In the genomic region with DNA sequence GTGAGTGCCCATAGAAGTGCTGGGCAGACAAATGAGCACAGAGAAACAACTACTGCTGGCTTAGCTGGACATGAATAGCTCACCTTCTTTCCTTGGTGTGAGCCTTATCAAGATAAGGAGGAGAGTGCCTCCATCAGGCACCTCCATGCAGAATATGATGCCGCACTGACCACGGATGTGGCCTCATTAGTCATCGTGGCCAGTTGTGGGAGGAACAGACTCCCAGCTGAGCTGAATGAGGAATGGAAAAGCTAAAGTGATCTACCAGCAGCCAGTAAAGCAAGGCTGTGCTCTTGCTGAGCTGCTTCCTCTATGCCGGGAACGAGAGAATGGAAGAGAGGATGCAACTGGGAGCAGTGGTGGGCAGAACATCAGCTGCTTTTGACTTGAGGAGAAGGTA, we compare ENCODE assay signal across 9 mouse cellular contexts.
DNase-seq lines count a peak whose midpoint lies in the region; ATAC-seq and TF ChIP-seq lines count a peak whose summit lies in the region.
"Had no signal": no experiment of that assay in that cellular context is flagged by ENCODE, and none has a peak within 500 bp of the region (broad histone marks: within the 10 kb centered on the region; RNA-seq: fewer than 3 reads in every experiment).

No protein-coding gene starts in this region.

- in situ Hi-C loops in CH12.LX (cut with MboI; ENCODE audit: low pct_ligation_motif_present, low pct_unique_long_range_greater_than_20kb, low sequenced_read_pairs), result no loop called here

- no peak for TF ChIP-seq EP300 in CH12.LX (IDR thresholded peaks at IDR 0.05; ENCODE audit: low read length)

- no peaks in the 10 kb centered on the region for H3K79me2 ChIP-seq in CH12.LX (replicated peaks; ENCODE audit: control insufficient read depth, extremely low read depth, insufficient read depth, poor library complexity, severe bottlenecking)

- TF ChIP-seq CTCF in CH12.LX (conservative IDR thresholded peaks at IDR 0.05 in 1 of 2, IDR thresholded peaks at IDR 0.05 in 1 of 2; ENCODE audit: low read depth in 2 of 2, low read length in 2 of 2), result peak in 1 of 2 experiments; percentile 28; a peak in 2 of 4 replicates

- H3K4me3 ChIP-seq in intestine, embryonic 15.5 days (replicated peaks), result no peak overlapping the region
- no peak overlapping the region for H3K4me3 ChIP-seq in intestine, embryonic 16.5 days (ENCODE audit: low read length)
- H3K4me3 ChIP-seq in CH12.LX (replicated peaks in 1 of 3; ENCODE audit: low read depth in 2 of 3, low read length in 2 of 3, poor library complexity in 1 of 3), result peak overlapping the region in 2 of 3 experiments; percentile 6 to 10
- H3K4me3 ChIP-seq: liver, embryonic 12.5 days had no signal

- peaks cover 35% of the 10 kb centered on the region for H3K4me1 ChIP-seq in intestine, embryonic 15.5 days (replicated peaks)
- H3K4me1 ChIP-seq in intestine, embryonic 16.5 days (ENCODE audit: control insufficient read depth, insufficient read depth, low read length), result peaks cover 35% of the 10 kb centered on the region
- H3K4me1 ChIP-seq in CH12.LX (ENCODE audit: control insufficient read depth in 1 of 2, insufficient read depth in 2 of 2), result peaks cover 28 to 78% of the 10 kb centered on the region in 2 experiments

- TF ChIP-seq POLR2A in CH12.LX (IDR thresholded peaks at IDR 0.05; ENCODE audit: low read depth, low read length), result no peak

- 0 out of 2 replicates have a peak overlapping the region, but pooled peaks have one; percentile 37 for H3K27ac ChIP-seq in intestine, embryonic 15.5 days
- H3K27ac ChIP-seq in intestine, embryonic 16.5 days (ENCODE audit: low read length), result no peak overlapping the region
- peak overlapping the region; percentile 75 for H3K27ac ChIP-seq in CH12.LX (ENCODE audit: insufficient read depth, low read depth)

- H3K9me3 ChIP-seq in intestine, embryonic 15.5 days, result no peaks in the 10 kb centered on the region
- H3K9me3 ChIP-seq in intestine, embryonic 16.5 days (ENCODE audit: control insufficient read depth, low read length), result no peaks in the 10 kb centered on the region
- no peaks in the 10 kb centered on the region for H3K9me3 ChIP-seq in CH12.LX (replicated peaks; ENCODE audit: low read length)
- H3K9me3 ChIP-seq: liver, embryonic 12.5 days had no signal

- DNase-seq in adrenal gland, adult 18-20 months (ENCODE audit: low spot score in 2 of 2), result peak; percentile 33
- DNase-seq in adrenal gland, postnatal 4 days (ENCODE audit: low spot score in 2 of 2), result no peak
- DNase-seq in CH12.LX (ENCODE audit: extremely low read depth), result no peak
- DNase-seq in adipocyte (ENCODE audit: low spot score), result no peak
- DNase-seq in left cerebral cortex, postnatal 4 days, result no peak

- WGBS in intestine, embryonic 15.5 days, result 54% methylated on average over 5 of the region's 5 CpGs
- 59% methylated on average over 5 of the region's 5 CpGs for WGBS in intestine, embryonic 16.5 days

- H3K9ac ChIP-seq in intestine, embryonic 15.5 days, result no peak overlapping the region
- no peak overlapping the region for H3K9ac ChIP-seq in intestine, embryonic 16.5 days (ENCODE audit: low read depth, low read length)
- H3K9ac ChIP-seq in CH12.LX (ENCODE audit: insufficient read depth, low read depth), result no peak overlapping the region
- H3K9ac ChIP-seq: liver, embryonic 12.5 days had no signal

- TF ChIP-seq RAD21 in CH12.LX (IDR thresholded peaks at IDR 0.05; ENCODE audit: low read depth, low read length), result peak; percentile 36

- no peak for ATAC-seq in intestine, embryonic 15.5 days
- no peak for ATAC-seq in intestine, embryonic 16.5 days
- ATAC-seq in megakaryocyte, adult 5-6 weeks (ENCODE audit: poor library complexity, severe bottlenecking), result peak; percentile 79
- ATAC-seq: liver, embryonic 12.5 days had no signal

- no peaks in the 10 kb centered on the region for H3K36me3 ChIP-seq in intestine, embryonic 15.5 days
- no peaks in the 10 kb centered on the region for H3K36me3 ChIP-seq in intestine, embryonic 16.5 days (ENCODE audit: control insufficient read depth, insufficient read depth, low read length)
- H3K36me3 ChIP-seq in CH12.LX (replicated peaks in 1 of 2; ENCODE audit: control insufficient read depth in 1 of 2, insufficient read depth in 1 of 2, low read length in 1 of 2), result peaks cover 0 to 7% of the 10 kb centered on the region in 2 experiments

- dilution Hi-C loops in CH12.LX (cut with MboI; ENCODE audit: extremely low pct_ligation_motif_present, extremely low pct_unique_long_range_greater_than_20kb, low sequenced_read_pairs), result no loop called here

- no peaks in the 10 kb centered on the region for H3K27me3 ChIP-seq in intestine, embryonic 15.5 days (replicated peaks)
- no peaks in the 10 kb centered on the region for H3K27me3 ChIP-seq in intestine, embryonic 16.5 days (replicated peaks; ENCODE audit: control insufficient read depth, insufficient read depth, low read length)
- no peaks in the 10 kb centered on the region for H3K27me3 ChIP-seq in CH12.LX (replicated peaks)
- H3K27me3 ChIP-seq: liver, embryonic 12.5 days had no signal

- intact Hi-C loops in left cerebral cortex, postnatal 4 days (cut with DNase I), result no loop called here

- no peak overlapping the region for H3K4me2 ChIP-seq in intestine, embryonic 15.5 days (replicated peaks)
- no peak overlapping the region for H3K4me2 ChIP-seq in intestine, embryonic 16.5 days (ENCODE audit: low read depth, low read length)
- peak overlapping the region; percentile 18 for H3K4me2 ChIP-seq in CH12.LX (ENCODE audit: insufficient read depth, low read depth, poor library complexity, severe bottlenecking)
- H3K4me2 ChIP-seq: liver, embryonic 12.5 days had no signal

TF ChIP-seq in CH12.LX, 34 proteins besides CTCF, POLR2A, EP300 and RAD21:
- peak; percentile 77 for TF ChIP-seq ETS1 (conservative IDR thresholded peaks at IDR 0.05; ENCODE audit: low read depth, low read length)
- TF ChIP-seq IRF4 (IDR thresholded peaks at IDR 0.05; ENCODE audit: low read depth, low read length), result peak; percentile 31
- no peak for TF ChIP-seq TBP (conservative IDR thresholded peaks at IDR 0.05; ENCODE audit: low read depth, low read length)
- no peak for TF ChIP-seq NELFE (IDR thresholded peaks at IDR 0.05; ENCODE audit: low read depth, low read length)
- no peak for TF ChIP-seq USF2 (conservative IDR thresholded peaks at IDR 0.05; ENCODE audit: low read depth, low read length)
TF ChIP-seq in CH12.LX: peak in this region for 2.

Comparison
In these comparisons a context has a peak if more than half of its experiments do, and no peak if none do; other contexts are left out.
1. DNase-seq: peak in adrenal gland, adult 18-20 months (2 of 2); none in adrenal gland, postnatal 4 days (0 of 2), CH12.LX (single experiment), adipocyte (single experiment) and left cerebral cortex, postnatal 4 days (single experiment).
2. H3K4me3 ChIP-seq: peak in CH12.LX (2 of 3); none in intestine, embryonic 15.5 days (single experiment) and intestine, embryonic 16.5 days (single experiment).